Mouse (Mus musculus): ENCODE data around the gene Gm45837.

Gm45837 gene

GRCm38 (mm10) chr7:101437876-101438275 is 27.2 kb downstream of the Gm45837 start:
- in situ Hi-C loops (cut with MboI), result no loop called here

GRCm38 (mm10) chr7:101443093-101443492 is 32.4 kb downstream of the Gm45837 start:
- in situ Hi-C loops (cut with MboI), result no loop called here

- in situ Hi-C loops (cut with MboI), result no loop called here
These were observed 33.5 kb downstream of the Gm45837 start for GRCm38 (mm10) chr7:101444211-101444610.

GRCm38 (mm10) chr7:101449855-101450254 is 39.2 kb downstream of the Gm45837 start:
- in situ Hi-C loops (cut with MboI), result loop anchor here (5.0 kb wide), 1 partner anchor 52 kb away; no protein-coding TSS in a partner anchor

GRCm38 (mm10) chr7:101450422-101451401 is 40.0 kb downstream of the Gm45837 start:
- in situ Hi-C loops (cut with MboI), result no loop called here

GRCm38 (mm10) chr7:101452669-101453068 is 42.0 kb downstream of the Gm45837 start:
- in situ Hi-C loops (cut with MboI), result no loop called here

- in situ Hi-C loops (cut with MboI), result no loop called here
These were observed 42.6 kb downstream of the Gm45837 start for GRCm38 (mm10) chr7:101453296-101453695.

GRCm38 (mm10) chr7:101453725-101454124 is 43.0 kb downstream of the Gm45837 start:
- in situ Hi-C loops (cut with MboI), result no loop called here

GRCm38 (mm10) chr7:101454479-101454878 is 43.8 kb downstream of the Gm45837 start:
- in situ Hi-C loops (cut with MboI), result no loop called here

- in situ Hi-C loops (cut with MboI), result no loop called here
These were observed 44.5 kb downstream of the Gm45837 start for GRCm38 (mm10) chr7:101455141-101455540.

- in situ Hi-C loops (cut with MboI), result no loop called here
These were observed 45.6 kb downstream of the Gm45837 start for GRCm38 (mm10) chr7:101456318-101456717.

- in situ Hi-C loops (cut with MboI), result no loop called here
These were observed 46.1 kb downstream of the Gm45837 start for GRCm38 (mm10) chr7:101456789-101457188.

- in situ Hi-C loops (cut with MboI), result no loop called here
These were observed 46.6 kb downstream of the Gm45837 start for GRCm38 (mm10) chr7:101457283-101457682.

GRCm38 (mm10) chr7:101457801-101458200 is 47.1 kb downstream of the Gm45837 start:
- in situ Hi-C loops (cut with MboI), result no loop called here

GRCm38 (mm10) chr7:101458278-101458781 is 47.6 kb downstream of the Gm45837 start:
- in situ Hi-C loops (cut with MboI), result no loop called here

GRCm38 (mm10) chr7:101459305-101459813 is 48.7 kb downstream of the Gm45837 start:
- in situ Hi-C loops (cut with MboI), result no loop called here

GRCm38 (mm10) chr7:101459923-101460607 is 49.4 kb downstream of the Gm45837 start:
- in situ Hi-C loops (cut with MboI), result no loop called here

- in situ Hi-C loops (cut with MboI), result no loop called here
These were observed 49.9 kb downstream of the Gm45837 start for GRCm38 (mm10) chr7:101460608-101460957.

GRCm38 (mm10) chr7:101461571-101461970 is 50.9 kb downstream of the Gm45837 start:
- in situ Hi-C loops (cut with MboI), result no loop called here

- in situ Hi-C loops (cut with MboI), result no loop called here
These were observed 51.8 kb downstream of the Gm45837 start for GRCm38 (mm10) chr7:101462327-101463068.

GRCm38 (mm10) chr7:101463665-101464271 is 53.1 kb downstream of the Gm45837 start:
- in situ Hi-C loops (cut with MboI), result no loop called here
